Mouse (Mus musculus) stomach, postnatal 0 days (tissue): Measurements from ENCODE around the gene Kifc3. TPM values are rescaled to one million over a fixed set of nuclear protein-coding genes. Genes with fewer than 3 reads are reported as not detected.

ENCODE experiments used
- ATAC-seq: fragments of 200-750 bp; cut with Nextera tagmentation; 2 replicates; pipeline ENCODE4 v1.8.0; 2017; ENCODE audit not compliant: low FRiP score, low TSS enrichment
- DNase-seq: peaks from one replicate; pipeline ENCODE4 v3.0.0-alpha.2; 2016; ENCODE audit warnings: low spot score
- H3K27ac ChIP-seq: fragments of 300-500 bp; sonication (generic); replicated peaks from 2 replicates; pipeline ENCODE4 v1.5.1; 2014; ENCODE audit warnings: mild to moderate bottlenecking, control low read depth
- H3K27me3 ChIP-seq: fragments of 300-500 bp; sonication (generic); 2 replicates; pipeline ENCODE4 v1.6.1; 2014; ENCODE audit warnings: low read length; ENCODE audit not compliant: control insufficient read depth, insufficient read depth
- H3K36me3 ChIP-seq: fragments of 300-500 bp; sonication (generic); 2 replicates; pipeline ENCODE4 v1.6.1; 2014; ENCODE audit warnings: low read length, mixed read lengths; ENCODE audit not compliant: control insufficient read depth, insufficient read depth
- H3K4me1 ChIP-seq: fragments of 300-500 bp; sonication (generic); replicated peaks from 2 replicates; pipeline ENCODE4 v1.6.1; 2014; ENCODE audit warnings: antibody characterized with exemption; ENCODE audit not compliant: control insufficient read depth, insufficient read depth
- H3K4me2 ChIP-seq: fragments of 300-500 bp; sonication (generic); replicated peaks from 2 replicates; pipeline ENCODE4 v1.6.1; 2014; ENCODE audit warnings: low read depth, mild to moderate bottlenecking, control low read depth, moderate library complexity
- H3K4me3 ChIP-seq: fragments of 300-500 bp; sonication (generic); 2 replicates; pipeline ENCODE4 v1.5.1; 2014; ENCODE audit warnings: low read depth, low read length, control low read depth
- H3K9ac ChIP-seq: fragments of 300-500 bp; sonication (generic); 2 replicates; pipeline ENCODE4 v1.6.1; 2014; ENCODE audit warnings: mild to moderate bottlenecking, low read length, control low read depth, mixed read lengths
- H3K9me3 ChIP-seq: fragments of 300-500 bp; sonication (generic); 2 replicates; pipeline ENCODE4 v1.6.1; 2016; ENCODE audit warnings: low read length; ENCODE audit not compliant: control insufficient read depth
- CTCF ChIP-seq: IDR thresholded peaks from 2 replicates; pipeline ENCODE4 v1.5.1; 2016; ENCODE audit warnings: antibody characterized with exemption, low read depth, mild to moderate bottlenecking, moderate library complexity
- EP300 ChIP-seq: optimal IDR thresholded peaks from 2 replicates; pipeline ENCODE3; 2016; ENCODE audit warnings: antibody characterized with exemption
- WGBS: fragments of 180-500 bp; shearing (Covaris S2); extraction: QIAGEN DNeasy Blood & Tissue Kit; methylation state at CpG from one replicate; pipeline ENCODE4 v1.1.7; 2014; 5-methylcytosine and 5-hydroxymethylcytosine counted together
- polyA plus RNA-seq: library from polyadenylated mRNA; unstranded; fragments of >200 nt; fragmentation: Nextera tagmentation; extraction: Ambion mirVana; gene quantifications from 2 replicates; pipeline ENCODE4 v1.2.1, GENCODE M21; 2015

Kifc3 gene
- polyA plus RNA-seq, 1 experiment from 2014 or later: 14.2 TPM

DNA sequence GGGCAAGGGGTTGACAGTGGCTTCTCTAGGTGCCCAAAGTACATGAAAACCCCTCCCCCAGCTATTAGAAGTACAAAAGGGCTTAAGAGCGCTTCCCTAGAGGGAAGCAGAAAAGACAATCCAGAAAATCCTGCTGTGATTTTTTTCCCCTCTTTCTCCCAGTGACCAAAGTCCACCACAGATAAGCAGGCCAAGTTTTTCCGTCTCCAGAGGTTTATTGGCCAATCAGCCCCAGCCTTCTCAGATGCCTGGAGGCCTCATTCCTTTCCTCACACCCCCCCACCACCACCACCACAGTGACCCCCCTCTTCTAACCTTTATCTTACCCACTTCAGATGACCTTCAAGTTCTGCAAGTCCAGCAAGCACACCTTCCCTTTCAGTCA lies 58.0 kb downstream of the Kifc3 start:
- peak; percentile 60 for DNase-seq
- H3K9me3 ChIP-seq: no peaks in the 10 kb centered on the region
- peaks cover 8% of the 10 kb centered on the region for H3K4me1 ChIP-seq
- 44% methylated on average over 2 of the region's 2 CpGs for WGBS
- no peak overlapping the region for H3K9ac ChIP-seq
- no peak overlapping the region for H3K4me2 ChIP-seq
- H3K27ac ChIP-seq: peak overlapping the region; percentile 89
- ATAC-seq: peak; percentile 41; the same call in 1 of the 2 replicates
- H3K36me3 ChIP-seq: no peaks in the 10 kb centered on the region
- H3K27me3 ChIP-seq: no peaks in the 10 kb centered on the region; the same call in 1 of the 2 replicates
- TF ChIP-seq EP300 (no peak), CTCF (no peak)
- no peak overlapping the region for H3K4me3 ChIP-seq

DNA sequence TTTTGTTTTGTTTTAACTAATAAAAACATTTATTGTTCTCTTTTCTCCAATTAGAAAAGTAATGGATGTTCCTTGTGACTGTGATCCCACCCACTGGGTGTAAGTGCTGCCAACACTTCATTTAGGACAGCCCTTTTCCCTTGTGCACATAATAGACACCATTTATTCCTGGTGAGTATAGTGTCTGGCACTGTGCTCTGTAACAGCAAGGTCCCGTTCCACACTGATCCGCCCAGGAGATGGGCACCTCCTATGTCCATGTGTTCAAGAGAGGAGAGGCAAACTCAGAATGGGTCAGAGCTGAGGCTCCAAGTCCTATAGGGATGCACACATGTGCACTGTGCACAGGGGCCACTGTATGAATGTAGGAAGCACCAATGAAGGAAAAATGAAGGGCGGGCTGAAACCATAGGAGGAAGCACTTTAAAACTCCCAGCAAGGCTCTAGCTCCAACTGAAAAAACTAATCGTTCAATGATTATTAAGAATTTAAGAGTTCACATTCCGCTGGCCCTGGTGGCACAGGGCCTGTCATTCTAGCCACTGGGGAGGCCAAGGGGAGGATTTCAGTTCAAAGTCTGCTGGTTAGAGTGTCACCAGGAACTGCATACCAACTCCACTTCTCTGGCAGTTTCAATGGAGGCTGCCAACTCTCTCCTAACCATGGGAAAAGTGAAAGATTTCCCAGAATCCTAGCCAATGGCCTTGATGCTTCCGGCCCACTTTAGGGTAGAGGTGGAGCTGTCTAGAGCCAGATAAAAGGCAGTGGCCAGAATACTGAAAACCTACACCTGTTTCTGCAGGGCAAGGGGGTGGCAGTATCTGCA lies 58.6 kb downstream of the Kifc3 start:
- Histone ChIP-seq H3K4me2 (no peak overlapping the region), H3K27ac (peak overlapping the region; percentile 89), H3K4me3 (no peak overlapping the region), H3K36me3 (no peaks in the 10 kb centered on the region), H3K9ac (no peak overlapping the region), H3K4me1 (peaks cover 8% of the 10 kb centered on the region), H3K27me3 (no peaks in the 10 kb centered on the region; the same call in 1 of the 2 replicates), H3K9me3 (no peaks in the 10 kb centered on the region)
- WGBS: 67% methylated on average over 6 of the region's 6 CpGs
- ATAC-seq: peak; percentile 3; the same call in 1 of the 2 replicates
- TF ChIP-seq EP300: no peak
- TF ChIP-seq CTCF: no peak
- DNase-seq: peak; percentile 45

DNA sequence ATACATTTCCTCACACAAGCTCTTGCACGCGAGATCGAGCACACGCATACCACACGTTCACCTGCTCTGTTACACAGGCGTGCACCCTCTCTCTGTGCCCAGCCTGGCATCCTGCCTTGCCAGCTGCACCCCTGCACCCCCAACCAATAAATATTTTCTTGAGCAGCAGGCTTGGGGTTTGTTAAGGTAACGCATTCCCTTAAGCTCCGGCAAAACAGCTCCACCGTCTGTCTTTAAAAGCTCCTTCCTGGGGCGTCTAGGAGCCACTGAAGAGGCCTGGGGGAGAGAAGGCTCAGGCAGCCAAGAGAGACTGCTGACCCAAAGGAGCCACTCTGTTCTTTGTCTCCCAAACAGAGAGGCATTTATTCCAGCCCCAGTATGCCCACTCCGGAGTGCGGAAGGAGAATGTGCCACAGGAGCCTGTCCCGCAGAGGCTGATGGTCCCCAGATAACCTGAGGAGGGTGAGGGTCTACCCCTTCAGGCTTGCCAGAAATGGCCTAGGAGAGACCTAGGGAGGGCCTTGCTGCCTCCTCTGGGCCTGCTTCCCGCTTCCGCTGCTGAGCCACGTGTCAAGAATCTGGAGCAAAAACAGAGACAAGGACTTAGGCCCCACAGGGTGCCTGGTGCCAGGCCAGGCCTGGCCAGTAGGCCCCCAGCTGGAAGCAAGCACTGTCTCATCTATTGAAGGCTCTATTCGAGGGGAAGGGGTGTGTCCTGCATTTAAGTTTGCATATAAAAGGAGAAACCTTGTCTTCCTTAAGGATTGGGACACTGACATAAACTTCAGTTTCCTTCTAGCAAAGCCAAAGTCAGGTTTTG lies 59.4 kb downstream of the Kifc3 start:
- Histone ChIP-seq H3K36me3 (no peaks in the 10 kb centered on the region), H3K27me3 (no peaks in the 10 kb centered on the region; the same call in 1 of the 2 replicates), H3K4me1 (peaks cover 11% of the 10 kb centered on the region), H3K9ac (0 out of 2 replicates have a peak overlapping the region, but pooled peaks have one; percentile 27), H3K4me2 (peak overlapping the region; percentile 98), H3K9me3 (no peaks in the 10 kb centered on the region), H3K4me3 (no peak overlapping the region), H3K27ac (peak overlapping the region; percentile 89)
- no peak for TF ChIP-seq EP300
- 0 out of 2 replicates have a peak, but pooled peaks have one; percentile 5 for TF ChIP-seq CTCF
- DNase-seq (peak; percentile 31), ATAC-seq (no peak)
- WGBS: 23% methylated on average over 17 of the region's 17 CpGs

GRCm38 (mm10) chr8:95142075-95142831 lies 60.4 kb downstream of the Kifc3 start:
- H3K4me2 ChIP-seq: peak overlapping the region; percentile 98
- TF ChIP-seq EP300: no peak
- TF ChIP-seq CTCF: no peak
- no peaks in the 10 kb centered on the region for H3K36me3 ChIP-seq
- peak overlapping the region; percentile 66 for H3K4me3 ChIP-seq
- peak overlapping the region; percentile 89 for H3K27ac ChIP-seq
- H3K9me3 ChIP-seq: no peaks in the 10 kb centered on the region
- WGBS: under 1% methylated on average over 52 of the region's 66 CpGs
- DNase-seq (peak; percentile 87), ATAC-seq (peak; percentile 77)
- H3K9ac ChIP-seq: peak overlapping the region; percentile 80
- H3K4me1 ChIP-seq: peaks cover 14% of the 10 kb centered on the region
- no peaks in the 10 kb centered on the region; the same call in 1 of the 2 replicates for H3K27me3 ChIP-seq

GRCm38 (mm10) chr8:95141469-95142074 lies 61.0 kb downstream of the Kifc3 start:
- Histone ChIP-seq H3K4me1 (peaks cover 14% of the 10 kb centered on the region), H3K9ac (peak overlapping the region; percentile 80), H3K9me3 (no peaks in the 10 kb centered on the region), H3K27me3 (peaks cover 2% of the 10 kb centered on the region; the same call in 1 of the 2 replicates), H3K4me3 (peak overlapping the region; percentile 66), H3K36me3 (no peaks in the 10 kb centered on the region), H3K4me2 (peak overlapping the region; percentile 98), H3K27ac (peak overlapping the region; percentile 89)
- TF ChIP-seq EP300 (no peak), CTCF (no peak)
- DNase-seq: peak; percentile 15
- ATAC-seq: no peak
- WGBS: 2% methylated on average over 6 of the region's 6 CpGs
